Mouse (Mus musculus): ENCODE data around the gene Il18r1. TPM values are rescaled to one million over a fixed set of nuclear protein-coding genes. Genes with fewer than 3 reads are reported as not detected.
A peak's percentile ranks its signal among the peaks of the same experiment; 100 is the strongest.

The Il18r1 gene
- polyA plus RNA-seq, 1 experiment from 2014 or later = not detected

GRCm38 (mm10) chr1:40501546-40502398 lies 36.4 kb downstream of the Il18r1 start:
- no peaks in the 10 kb centered on the region for H3K9me3 ChIP-seq
- H3K36me3 ChIP-seq = no peaks in the 10 kb centered on the region
- no peaks in the 10 kb centered on the region for H3K27me3 ChIP-seq
- no peak overlapping the region for H3K27ac ChIP-seq
- ATAC-seq = no peak
- H3K4me3 ChIP-seq (replicated peaks) = no peak overlapping the region
- H3K4me2 ChIP-seq (replicated peaks) = no peak overlapping the region
- H3K4me1 ChIP-seq (replicated peaks) = no peaks in the 10 kb centered on the region
- 91% methylated on average over 11 of the region's 11 CpGs for WGBS
- no peak overlapping the region for H3K9ac ChIP-seq (replicated peaks)

- H3K9me3 ChIP-seq = no peaks in the 10 kb centered on the region
- no peak overlapping the region for H3K4me2 ChIP-seq (replicated peaks)
- 88% methylated on average over 5 of the region's 5 CpGs for WGBS
- H3K27ac ChIP-seq = no peak overlapping the region
- no peaks in the 10 kb centered on the region for H3K4me1 ChIP-seq (replicated peaks)
- no peak for ATAC-seq
- no peaks in the 10 kb centered on the region for H3K36me3 ChIP-seq
- no peaks in the 10 kb centered on the region for H3K27me3 ChIP-seq
- H3K4me3 ChIP-seq (replicated peaks) = no peak overlapping the region
- no peak overlapping the region for H3K9ac ChIP-seq (replicated peaks)
These were observed 39.2 kb downstream of the Il18r1 start for GRCm38 (mm10) chr1:40504548-40504947.

GRCm38 (mm10) chr1:40514851-40515585 lies 49.7 kb downstream of the Il18r1 start, which contains the start of gene Il18rap:
TSS of gene Il18rap (plus strand) at chr1:40515362.
- Histone ChIP-seq H3K4me2 (replicated peaks) (no peak within 1 kb of the TSS), H3K4me3 (replicated peaks) (no peak within 1 kb of the TSS)

GRCm38 (mm10) chr1:40516364-40516763 lies 51.0 kb downstream of the Il18r1 start:
- no peak overlapping the region for H3K27ac ChIP-seq
- no peaks in the 10 kb centered on the region for H3K9me3 ChIP-seq
- H3K4me1 ChIP-seq (replicated peaks) = no peaks in the 10 kb centered on the region
- no peaks in the 10 kb centered on the region for H3K36me3 ChIP-seq
- no peak overlapping the region for H3K4me2 ChIP-seq (replicated peaks)
- H3K27me3 ChIP-seq = no peaks in the 10 kb centered on the region
- H3K9ac ChIP-seq (replicated peaks) = no peak overlapping the region
- H3K4me3 ChIP-seq (replicated peaks) = no peak overlapping the region
- 97% methylated on average over 6 of the region's 6 CpGs for WGBS
- ATAC-seq = no peak

More at GRCm38 (mm10) chr1:40514851-40515585, 49.7 kb downstream of the Il18r1 start, which contains the start of gene Il18rap:
- ATAC-seq = no peak
- Histone ChIP-seq H3K9me3 (no peaks in the 10 kb centered on the region), H3K27ac (no peak within 1 kb of the TSS), H3K27me3 (no peaks in the 10 kb centered on the region), H3K4me1 (replicated peaks) (no peaks in the 10 kb centered on the region), H3K9ac (replicated peaks) (no peak within 1 kb of the TSS), H3K36me3 (no peaks in the 10 kb centered on the region)
- 44% methylated on average over 9 of the region's 9 CpGs for WGBS

GRCm38 (mm10) chr1:40522918-40523317 lies 57.6 kb downstream of the Il18r1 start:
- Histone ChIP-seq H3K9ac (replicated peaks) (no peak overlapping the region), H3K27ac (no peak overlapping the region), H3K4me1 (replicated peaks) (no peaks in the 10 kb centered on the region), H3K27me3 (no peaks in the 10 kb centered on the region), H3K36me3 (no peaks in the 10 kb centered on the region), H3K4me2 (replicated peaks) (no peak overlapping the region), H3K9me3 (no peaks in the 10 kb centered on the region), H3K4me3 (replicated peaks) (no peak overlapping the region)
- ATAC-seq = no peak
- WGBS = 90% methylated on average over 7 of the region's 7 CpGs

GRCm38 (mm10) chr1:40523971-40524722 lies 58.8 kb downstream of the Il18r1 start:
- Histone ChIP-seq H3K27me3 (no peaks in the 10 kb centered on the region), H3K36me3 (no peaks in the 10 kb centered on the region), H3K9me3 (no peaks in the 10 kb centered on the region), H3K9ac (replicated peaks) (no peak overlapping the region), H3K4me3 (replicated peaks) (no peak overlapping the region), H3K4me2 (replicated peaks) (no peak overlapping the region), H3K4me1 (replicated peaks) (no peaks in the 10 kb centered on the region), H3K27ac (no peak overlapping the region)
- 92% methylated on average over 5 of the region's 5 CpGs for WGBS
- no peak for ATAC-seq

- H3K36me3 ChIP-seq = no peaks in the 10 kb centered on the region
- no peaks in the 10 kb centered on the region for H3K27me3 ChIP-seq
- WGBS = 88% methylated on average over 5 of the region's 5 CpGs
- no peak for ATAC-seq
- H3K4me2 ChIP-seq (replicated peaks) = no peak overlapping the region
- H3K9ac ChIP-seq (replicated peaks) = no peak overlapping the region
- no peaks in the 10 kb centered on the region for H3K4me1 ChIP-seq (replicated peaks)
- 0 out of 2 replicates have a peak, but pooled peaks cover 5% of the 10 kb centered on the region for H3K9me3 ChIP-seq
- no peak overlapping the region for H3K4me3 ChIP-seq (replicated peaks)
- no peak overlapping the region for H3K27ac ChIP-seq
These were observed 63.9 kb downstream of the Il18r1 start for GRCm38 (mm10) chr1:40529287-40529686.

- H3K27ac ChIP-seq = no peak overlapping the region
- H3K4me3 ChIP-seq (replicated peaks) = no peak overlapping the region
- no peaks in the 10 kb centered on the region for H3K36me3 ChIP-seq
- H3K4me1 ChIP-seq (replicated peaks) = no peaks in the 10 kb centered on the region
- no peak for ATAC-seq
- H3K9me3 ChIP-seq = 0 out of 2 replicates have a peak, but pooled peaks cover 5% of the 10 kb centered on the region
- WGBS = 79% methylated on average over 5 of the region's 5 CpGs
- no peak overlapping the region for H3K4me2 ChIP-seq (replicated peaks)
- no peak overlapping the region for H3K9ac ChIP-seq (replicated peaks)
- no peaks in the 10 kb centered on the region for H3K27me3 ChIP-seq
These were observed 72.2 kb downstream of the Il18r1 start for GRCm38 (mm10) chr1:40537577-40537976.

GRCm38 (mm10) chr1:40544650-40545049 lies 79.3 kb downstream of the Il18r1 start:
- Histone ChIP-seq H3K9me3 (no peaks in the 10 kb centered on the region), H3K27ac (no peak overlapping the region), H3K4me1 (replicated peaks) (peaks cover 13% of the 10 kb centered on the region; the same call in 1 of the 2 replicates), H3K4me3 (replicated peaks) (no peak overlapping the region), H3K27me3 (no peaks in the 10 kb centered on the region), H3K36me3 (no peaks in the 10 kb centered on the region), H3K4me2 (replicated peaks) (no peak overlapping the region), H3K9ac (replicated peaks) (no peak overlapping the region)
- WGBS = 0% methylated on average over 2 of the region's 2 CpGs
- no peak for ATAC-seq

- no peak overlapping the region for H3K4me2 ChIP-seq (replicated peaks)
- H3K36me3 ChIP-seq = no peaks in the 10 kb centered on the region
- 86% methylated on average over 4 of the region's 4 CpGs for WGBS
- H3K27ac ChIP-seq = no peak overlapping the region
- no peak overlapping the region for H3K4me3 ChIP-seq (replicated peaks)
- H3K27me3 ChIP-seq = no peaks in the 10 kb centered on the region
- peak; percentile 27; the same call in 1 of the 2 replicates for ATAC-seq
- H3K9me3 ChIP-seq = no peaks in the 10 kb centered on the region
- H3K9ac ChIP-seq (replicated peaks) = no peak overlapping the region
- H3K4me1 ChIP-seq (replicated peaks) = peaks cover 13% of the 10 kb centered on the region; the same call in 1 of the 2 replicates
These were observed 81.3 kb downstream of the Il18r1 start for GRCm38 (mm10) chr1:40546645-40547044.

GRCm38 (mm10) chr1:40547064-40547572 lies 81.8 kb downstream of the Il18r1 start:
- Histone ChIP-seq H3K4me1 (replicated peaks) (peaks cover 13% of the 10 kb centered on the region; the same call in 1 of the 2 replicates), H3K4me2 (replicated peaks) (no peak overlapping the region), H3K4me3 (replicated peaks) (no peak overlapping the region), H3K36me3 (no peaks in the 10 kb centered on the region), H3K27ac (peak overlapping the region; percentile 36; the same call in 1 of the 2 replicates), H3K9ac (replicated peaks) (no peak overlapping the region), H3K27me3 (no peaks in the 10 kb centered on the region), H3K9me3 (no peaks in the 10 kb centered on the region)
- 54% methylated on average over 11 of the region's 11 CpGs for WGBS
- ATAC-seq = peak; percentile 80
